Mouse (Mus musculus): ENCODE data around the gene Brap.
"Not testable (repeated sequence)": the region's sequence is repeated elsewhere in the genome, so short reads cannot be mapped to it uniquely, and the experiment has no call there.

Brap gene

DNA sequence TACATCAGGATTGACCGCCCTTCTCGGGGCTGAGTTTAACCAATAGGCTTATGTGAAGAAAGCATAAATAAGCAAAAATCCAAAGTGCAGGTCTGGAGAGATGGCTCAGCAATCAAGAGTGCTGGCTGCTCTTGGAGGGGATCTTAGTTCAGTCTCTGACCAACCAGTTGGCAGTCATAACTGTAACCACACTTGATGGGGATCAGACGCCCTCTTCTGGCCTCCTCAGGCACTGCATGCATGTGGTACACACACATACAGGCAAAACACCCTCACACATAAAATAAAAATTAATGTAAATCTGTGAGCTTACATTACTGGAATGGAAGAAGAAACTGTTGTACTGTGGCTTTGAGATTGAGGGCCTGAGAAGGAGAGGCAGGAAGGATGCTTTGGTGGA, 10.0 kb downstream of the Brap start:
- DNase-seq, result no peak

DNA sequence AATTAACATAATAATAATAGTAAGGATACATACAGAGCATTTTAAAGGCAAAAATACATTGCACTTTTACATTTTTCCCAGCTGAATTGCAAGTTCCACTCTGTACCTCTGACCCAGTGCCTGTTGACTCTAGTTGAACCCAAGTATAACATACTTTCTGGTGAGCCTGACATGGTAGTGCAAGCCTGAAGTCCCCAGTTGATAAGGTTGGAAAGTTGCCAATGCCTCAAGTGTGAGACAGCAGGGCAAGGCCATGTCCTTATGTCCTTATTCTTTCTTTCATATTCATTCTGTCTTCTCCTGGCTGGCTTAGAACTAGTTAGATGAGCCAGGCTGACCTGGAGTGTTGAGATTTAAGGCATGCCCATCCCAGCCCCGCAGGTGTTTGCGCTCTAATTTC, 21.9 kb downstream of the Brap start:
- no peak for DNase-seq

GRCm38 (mm10) chr5:121685495-121685894, 25.1 kb downstream of the Brap start:
- DNase-seq, result no peak

GRCm38 (mm10) chr5:121686113-121686898, 25.9 kb downstream of the Brap start:
- no peak for DNase-seq

- no peak for DNase-seq
Measured at GRCm38 (mm10) chr5:121690482-121691211, 30.3 kb downstream of the Brap start.

DNA sequence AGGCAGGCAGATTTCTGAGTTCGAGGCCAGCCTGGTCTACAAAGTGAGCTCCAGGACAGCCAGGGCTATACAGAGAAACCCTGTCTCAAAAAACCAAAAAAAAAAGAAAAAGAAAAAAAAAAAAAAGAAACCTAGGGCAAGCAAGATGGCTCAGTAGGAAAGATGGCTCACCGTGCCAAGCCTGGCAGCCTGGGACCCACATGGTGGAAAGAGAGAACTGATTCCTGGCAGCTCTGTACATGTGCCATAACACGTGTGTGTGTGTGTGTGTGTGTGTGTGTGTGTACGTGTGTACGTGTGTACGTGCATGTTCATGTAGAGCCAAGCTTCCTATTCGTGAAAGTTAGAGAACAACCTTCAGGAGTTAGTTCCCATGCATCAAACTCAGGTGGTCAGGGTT, 31.1 kb downstream of the Brap start:
- DNase-seq, result not testable (repeated sequence)

GRCm38 (mm10) chr5:121692897-121693296, 32.5 kb downstream of the Brap start:
- DNase-seq, result no peak

GRCm38 (mm10) chr5:121696761-121697160, 36.4 kb downstream of the Brap start:
- DNase-seq, result no peak

DNA sequence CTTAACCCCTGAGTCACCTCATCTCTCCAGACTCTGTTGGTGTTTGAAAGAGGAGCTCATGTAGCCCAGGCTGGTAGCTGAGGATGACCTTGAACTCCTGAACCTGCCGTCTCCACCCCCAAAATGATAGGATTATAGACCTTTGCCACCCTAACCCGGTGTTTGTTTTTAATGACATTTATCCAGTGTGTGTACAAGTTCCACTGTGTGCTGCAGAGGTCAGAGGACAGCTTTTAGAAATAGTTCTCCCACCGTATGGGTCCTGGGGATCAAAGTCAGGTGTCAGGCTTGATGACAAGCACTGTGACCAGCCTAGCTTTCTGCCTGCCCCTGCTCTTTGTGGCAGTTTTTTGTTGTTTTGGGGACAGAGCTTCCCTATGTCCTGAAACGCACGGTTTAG, 39.5 kb downstream of the Brap start:
- DNase-seq, result no peak

GRCm38 (mm10) chr5:121700496-121700895, 40.1 kb downstream of the Brap start:
- DNase-seq, result no peak

GRCm38 (mm10) chr5:121701111-121701769, 40.9 kb downstream of the Brap start:
- no peak for DNase-seq

DNA sequence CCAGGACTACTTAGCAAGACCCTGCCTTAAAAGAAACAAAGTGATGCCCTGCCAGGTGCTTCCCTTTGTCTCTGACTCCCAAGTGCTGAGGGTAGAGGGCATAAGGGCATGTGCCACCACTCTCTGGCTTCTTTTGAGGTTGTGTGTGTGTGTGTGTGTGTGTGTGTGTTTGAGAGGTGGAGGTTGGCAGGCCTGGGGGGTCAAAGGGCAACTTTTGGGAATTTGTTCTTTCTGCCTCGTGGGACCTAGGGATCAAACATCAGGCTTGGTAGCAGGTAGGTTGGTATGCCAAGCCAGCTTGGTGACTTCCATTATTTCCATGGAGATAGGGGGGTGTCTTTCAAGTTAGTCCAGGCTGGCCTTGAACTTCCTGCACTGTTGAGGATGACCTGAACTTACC, 43.0 kb downstream of the Brap start:
- no peak for DNase-seq

DNA sequence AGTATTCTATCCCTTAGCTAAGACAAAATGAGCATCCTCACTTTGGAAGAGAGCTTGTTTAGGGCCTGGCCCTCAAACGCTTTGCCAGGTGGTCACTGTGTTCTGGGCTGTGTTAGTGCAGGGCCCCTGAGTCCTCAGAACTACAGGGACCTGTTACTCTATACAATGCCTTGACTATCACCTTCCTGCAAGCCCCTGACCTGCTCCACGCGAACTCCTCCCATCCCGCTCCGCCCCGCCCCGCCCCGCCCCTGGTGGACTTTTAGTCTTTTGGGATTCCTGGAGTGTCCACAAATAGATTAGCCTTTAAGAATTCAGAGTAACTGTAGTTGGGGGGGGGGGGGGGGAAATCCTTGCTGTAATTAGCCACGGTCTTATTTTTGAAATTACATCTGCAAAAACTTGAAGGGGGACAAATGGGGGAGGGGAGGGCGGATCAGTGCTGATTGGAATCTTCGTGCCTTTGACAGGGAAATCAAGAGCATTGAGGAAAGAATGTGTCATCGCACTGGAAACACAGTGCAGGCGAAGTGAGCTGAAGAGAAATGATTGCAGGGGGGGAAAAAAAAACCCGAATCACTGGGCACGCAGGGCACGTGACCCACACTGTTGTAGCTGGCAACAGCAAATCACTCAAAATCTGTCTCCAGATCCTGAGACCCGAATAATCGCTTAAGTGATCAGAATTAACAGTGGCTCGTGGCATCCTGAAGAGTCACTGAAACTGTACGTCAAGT, 44.3 kb downstream of the Brap start:
- peak; percentile 39 for DNase-seq

- no peak for DNase-seq
Measured at GRCm38 (mm10) chr5:121710402-121710801, 50.0 kb downstream of the Brap start.

- DNase-seq, result peak; percentile 61
Measured at GRCm38 (mm10) chr5:121710851-121711173, 50.4 kb downstream of the Brap start.

GRCm38 (mm10) chr5:121711174-121711927, 51.0 kb downstream of the Brap start, which contains the start of gene Atxn2:
Gene Atxn2 (plus strand): TSS chr5:121711337.
- peak; percentile 92 for DNase-seq

GRCm38 (mm10) chr5:121711928-121712231, 51.5 kb downstream of the Brap start:
- DNase-seq, result no peak

DNA sequence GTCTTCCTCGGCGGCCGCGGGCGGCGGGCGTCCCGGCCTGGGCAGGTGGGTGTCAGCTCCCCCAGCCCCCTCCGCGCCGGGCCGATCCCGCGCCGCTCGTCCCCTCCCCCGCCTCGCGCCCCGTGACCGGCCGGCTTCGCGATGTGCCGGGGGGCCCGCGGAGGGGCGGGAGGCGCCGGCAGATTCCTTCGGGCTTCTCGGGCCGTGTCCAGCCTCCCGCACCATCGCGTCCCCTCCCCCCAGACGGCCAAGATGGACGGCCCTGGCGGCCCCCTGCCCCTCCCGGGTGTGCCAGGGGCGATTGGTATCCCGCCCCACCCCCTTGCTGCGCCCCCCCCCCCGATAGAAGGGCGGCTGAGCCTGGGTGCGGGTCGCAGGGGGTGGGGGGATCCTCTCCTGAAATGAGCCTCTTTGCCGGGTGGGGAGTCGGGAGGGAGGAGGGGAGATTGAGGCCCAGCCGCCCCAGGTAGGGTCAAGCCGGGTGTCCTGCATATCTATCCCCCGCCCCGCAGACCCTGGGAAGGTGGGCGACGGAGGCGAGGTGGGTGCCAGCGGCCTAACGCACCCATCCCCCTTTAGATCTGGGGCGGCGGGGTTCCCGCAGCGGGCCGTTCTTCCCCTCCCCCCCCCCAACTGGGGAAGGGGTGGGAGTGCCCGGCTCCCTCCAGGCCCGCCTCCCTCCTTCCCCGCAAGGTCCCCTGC, 52.0 kb downstream of the Brap start:
- DNase-seq, result peak; percentile 71

- peak; percentile 77 for DNase-seq
Measured at GRCm38 (mm10) chr5:121712934-121713538, 52.7 kb downstream of the Brap start.

GRCm38 (mm10) chr5:121714331-121714730, 54.0 kb downstream of the Brap start:
- DNase-seq, result no peak

DNA sequence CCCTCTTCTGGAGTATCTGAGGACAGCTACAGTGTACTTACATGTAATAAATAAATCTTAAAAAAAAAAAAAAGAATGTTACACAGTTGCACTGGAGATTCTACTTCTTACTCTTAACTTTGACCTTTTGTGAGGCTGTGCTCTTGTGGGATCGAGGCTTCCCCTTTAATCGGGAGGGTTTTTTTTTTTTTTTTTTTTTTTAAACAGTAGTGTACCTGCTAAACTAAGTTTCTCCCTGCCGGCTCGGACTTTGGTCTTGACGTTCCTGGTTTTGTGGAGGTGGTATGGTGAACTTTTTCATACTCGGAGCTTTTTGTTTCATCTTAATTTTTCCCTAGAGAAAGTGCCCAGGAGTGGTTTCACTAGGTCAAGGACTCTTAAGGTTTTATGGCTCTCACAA, 54.6 kb downstream of the Brap start:
- no peak for DNase-seq

DNA sequence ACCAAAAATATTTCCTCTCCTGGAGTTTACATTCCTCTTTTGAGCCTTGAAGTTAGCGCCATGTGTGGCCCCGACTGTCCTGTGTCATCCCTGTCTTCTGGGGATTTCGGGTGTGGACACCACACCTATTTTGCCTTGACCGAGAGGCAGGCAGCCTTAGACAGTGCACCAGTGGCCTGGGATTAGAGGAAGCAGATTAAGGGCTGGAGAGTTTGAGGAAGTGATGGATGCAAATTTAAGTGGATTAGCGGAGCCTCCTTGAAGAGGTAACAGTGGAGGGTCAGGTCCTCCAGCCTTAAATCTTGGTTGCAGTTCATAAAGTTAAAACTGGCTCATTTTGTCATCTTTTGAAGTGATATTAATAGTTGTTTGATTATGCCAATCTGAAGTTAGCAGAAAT, 58.1 kb downstream of the Brap start:
- DNase-seq, result no peak
